Mouse (Mus musculus) v-Abl transformed pro-B cells (cell line): ENCODE data around the gene Cfd.

Experiments used
- in situ Hi-C, 2 experiments: fragments of 400-800 bp; cut with MboI; formaldehyde crosslinking; loops; one replicate each; pipeline ENCODE4 v1.15.1; 2025; ENCODE audit not compliant: unreplicated experiment in 2 of 2

The Cfd gene

DNA sequence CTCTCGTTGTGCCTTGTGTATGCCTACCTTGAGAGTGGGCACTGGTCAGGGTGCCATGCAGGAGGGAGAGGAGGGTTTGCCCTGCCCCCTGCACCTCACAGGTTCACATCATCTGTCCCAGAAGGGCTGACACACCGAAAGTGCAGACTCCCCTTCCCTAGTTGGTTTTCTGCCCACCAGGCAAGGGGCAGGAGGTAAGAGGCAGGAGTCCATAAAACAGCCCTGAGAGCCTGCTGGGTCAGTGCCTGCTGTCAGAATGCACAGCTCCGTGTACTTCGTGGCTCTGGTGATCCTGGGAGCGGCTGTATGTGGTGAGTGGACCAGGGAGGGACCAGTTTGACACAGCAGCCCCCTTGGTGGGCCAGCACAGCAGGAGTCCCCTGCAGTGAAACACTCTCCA, at the start of gene Cfd:
Cfd (plus strand) TSS at position 184 of the 400 bp plus-strand sequence.
- in situ Hi-C loops: loop anchor here in 1 of 2 experiments (5.0 to 10.0 kb wide), 2 partner anchors 56 to 67 kb away; no protein-coding TSS in a partner anchor

DNA sequence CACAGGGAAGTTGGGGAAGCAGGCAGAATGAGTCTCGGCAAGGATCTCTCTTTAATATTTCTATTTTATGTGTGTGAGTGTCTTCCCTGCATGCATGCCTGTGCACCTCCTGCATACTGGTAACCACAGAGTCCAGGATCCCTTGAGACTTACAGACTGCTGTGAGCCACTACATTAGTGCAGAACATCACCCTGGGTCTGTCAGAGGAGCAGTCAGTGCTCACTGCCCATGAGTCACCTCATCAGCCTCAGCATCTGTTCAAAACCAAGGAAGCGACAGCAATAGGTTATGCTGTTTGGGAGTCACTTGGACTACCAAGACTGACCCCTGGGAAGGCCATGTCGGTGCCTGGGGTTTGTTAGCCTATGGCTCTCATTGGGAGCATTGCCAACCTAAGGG, 48.3 kb upstream of the Cfd start:
- in situ Hi-C loops: no loop called here

DNA sequence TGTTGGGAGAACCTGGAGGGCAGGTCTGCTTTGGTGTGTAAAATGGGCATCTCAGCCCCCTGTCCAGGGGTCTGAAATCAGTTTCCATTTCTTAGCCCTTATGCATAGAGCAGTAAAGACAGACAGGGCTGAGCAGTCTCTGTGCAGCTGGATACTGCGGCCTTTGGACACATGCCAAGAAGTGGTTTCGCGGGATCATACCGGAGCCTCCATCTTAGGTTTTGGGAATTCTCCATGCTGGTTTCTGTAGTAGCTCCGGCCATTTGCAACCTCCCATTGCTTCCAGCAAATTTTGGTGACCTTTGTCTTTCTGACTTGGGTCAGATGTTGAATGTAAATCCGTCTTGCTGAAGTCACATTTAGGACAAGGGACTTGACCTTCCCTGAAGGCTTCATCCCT, 47.2 kb upstream of the Cfd start:
- in situ Hi-C loops: no loop called here

DNA sequence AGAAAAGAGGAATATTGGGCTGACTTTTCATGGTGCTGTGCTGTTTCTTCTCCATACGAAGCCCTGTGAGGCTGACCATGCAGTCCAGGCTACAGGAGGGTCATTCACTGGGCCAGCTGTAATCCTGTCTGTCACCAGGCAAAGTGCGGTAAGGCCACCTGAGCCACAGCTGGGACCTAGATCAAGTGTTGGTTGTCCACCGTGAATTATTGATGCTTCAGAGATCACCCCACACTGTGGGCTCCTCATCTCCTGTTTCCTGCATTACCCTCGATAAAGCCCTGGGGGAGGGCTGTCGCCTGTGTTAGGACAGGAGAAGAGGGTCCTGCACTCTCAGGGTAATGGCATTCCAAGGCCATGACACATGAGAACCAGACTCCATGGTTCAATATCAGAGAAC, 44.1 kb upstream of the Cfd start:
- in situ Hi-C loops: no loop called here

DNA sequence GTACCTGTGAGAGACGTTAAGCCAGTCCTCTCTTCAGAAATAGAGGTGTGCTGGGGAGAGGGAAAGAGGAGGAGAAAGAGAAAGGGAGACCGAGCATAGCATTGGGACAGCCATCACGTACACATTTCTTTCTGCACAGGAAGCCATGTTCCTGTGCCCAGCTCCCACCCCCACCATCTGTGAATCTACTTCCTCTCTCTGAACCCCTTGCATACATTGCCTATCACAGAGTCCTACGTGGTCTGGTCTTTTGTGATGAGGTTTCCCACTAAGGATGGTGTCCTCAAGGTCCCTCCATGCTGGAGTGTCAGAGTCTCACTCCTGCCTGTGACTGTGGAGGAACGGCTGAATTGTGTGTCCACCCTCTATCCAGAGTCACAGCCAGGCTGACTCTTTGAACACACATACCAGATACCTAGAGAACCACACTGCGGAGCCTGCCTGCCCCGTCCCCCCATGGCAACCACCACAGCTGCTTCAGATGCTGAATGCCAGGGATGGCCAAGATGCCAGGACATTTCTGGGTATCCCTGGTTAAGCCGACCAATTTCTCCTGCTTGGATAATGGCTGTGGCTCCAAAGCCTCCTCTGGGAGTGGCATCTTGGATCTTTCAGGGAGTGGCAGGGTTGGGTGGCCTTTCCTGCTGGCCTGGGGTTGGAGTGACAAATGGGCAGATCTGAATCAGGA, 40.6 kb upstream of the Cfd start:
- in situ Hi-C loops: loop anchor here in 1 of 2 experiments (10.0 kb wide), 1 partner anchor 295 kb away; the partner anchor contains the start of genes Cbarp and Midn

DNA sequence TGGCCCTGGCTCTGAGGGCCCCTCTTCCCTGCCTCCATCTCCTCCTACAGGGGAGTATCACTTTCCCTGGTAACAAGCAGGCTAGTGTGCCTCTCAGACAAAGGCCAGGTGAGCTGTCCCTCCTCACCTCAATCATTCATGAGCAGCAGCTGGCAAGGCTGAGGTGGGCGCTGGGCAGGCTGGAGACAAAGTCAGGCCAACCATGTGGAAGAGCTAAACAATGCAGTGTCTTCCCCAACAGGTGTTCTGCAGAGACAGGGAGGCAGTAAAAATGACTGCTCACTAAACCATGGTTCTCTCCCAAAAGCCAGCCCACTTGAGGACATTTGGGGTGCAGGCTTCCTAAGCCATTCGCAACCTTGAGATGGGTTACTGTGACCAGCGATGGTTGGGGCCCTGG, 39.0 kb upstream of the Cfd start:
- in situ Hi-C loops: loop anchor here in 1 of 2 experiments (10.0 kb wide), 1 partner anchor 293 kb away; the partner anchor contains the start of genes Cbarp and Midn

DNA sequence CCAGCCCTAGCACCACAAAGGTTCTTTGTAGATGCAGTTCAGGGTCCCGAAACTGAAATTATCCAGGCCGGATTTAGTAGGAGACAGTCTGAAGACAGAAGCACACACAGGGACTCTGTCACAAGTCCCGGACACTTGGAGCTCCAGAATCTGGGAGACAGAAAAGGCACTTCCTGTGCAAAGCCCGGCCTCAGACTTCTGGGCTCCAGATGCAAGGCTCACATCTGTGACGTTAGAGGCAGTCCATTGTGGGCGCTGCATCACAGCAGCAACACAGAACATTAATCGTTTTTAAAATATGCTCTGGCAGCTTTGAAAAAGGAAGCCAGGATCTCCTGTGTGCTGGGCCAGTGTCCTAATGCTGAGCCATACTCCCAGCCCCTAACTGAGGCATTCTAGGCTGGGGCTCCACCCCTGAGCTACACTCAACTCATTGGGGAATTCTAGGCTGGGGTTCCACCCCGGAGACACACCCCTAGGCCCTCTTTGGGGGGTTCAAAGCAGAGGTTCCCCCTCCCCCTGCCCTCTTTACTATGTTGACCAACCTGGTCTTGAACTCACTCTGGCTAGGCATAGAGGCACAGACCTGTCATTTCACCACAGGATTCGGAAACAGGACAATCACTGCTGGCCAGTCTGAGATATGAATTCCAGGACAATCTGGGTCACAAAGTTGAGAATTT, 38.4 kb upstream of the Cfd start:
- in situ Hi-C loops: loop anchor here in 1 of 2 experiments (10.0 kb wide), 1 partner anchor 293 kb away; the partner anchor contains the start of genes Cbarp and Midn

DNA sequence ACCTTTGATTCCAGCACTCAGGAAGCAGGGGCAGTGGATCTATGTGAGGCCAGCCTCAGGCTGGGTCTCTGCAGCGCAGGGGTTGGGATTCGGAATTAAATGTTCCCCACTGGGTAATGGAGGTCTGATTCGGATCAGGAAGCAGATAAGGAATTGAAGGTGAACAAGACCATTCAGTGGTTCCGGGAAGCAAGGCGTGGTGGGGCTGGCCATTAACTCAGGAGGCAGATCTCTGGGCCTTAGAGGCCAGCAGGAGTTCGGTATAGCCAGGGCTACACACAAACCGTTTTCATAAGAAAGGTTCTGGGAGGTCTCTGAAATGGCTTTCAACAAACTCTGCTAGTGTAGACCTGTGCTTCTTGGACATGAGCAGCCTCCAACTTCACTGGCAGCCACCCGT, 37.8 kb upstream of the Cfd start:
- in situ Hi-C loops: loop anchor here in 1 of 2 experiments (10.0 kb wide), 1 partner anchor 292 kb away; the partner anchor contains the start of genes Cbarp and Midn

DNA sequence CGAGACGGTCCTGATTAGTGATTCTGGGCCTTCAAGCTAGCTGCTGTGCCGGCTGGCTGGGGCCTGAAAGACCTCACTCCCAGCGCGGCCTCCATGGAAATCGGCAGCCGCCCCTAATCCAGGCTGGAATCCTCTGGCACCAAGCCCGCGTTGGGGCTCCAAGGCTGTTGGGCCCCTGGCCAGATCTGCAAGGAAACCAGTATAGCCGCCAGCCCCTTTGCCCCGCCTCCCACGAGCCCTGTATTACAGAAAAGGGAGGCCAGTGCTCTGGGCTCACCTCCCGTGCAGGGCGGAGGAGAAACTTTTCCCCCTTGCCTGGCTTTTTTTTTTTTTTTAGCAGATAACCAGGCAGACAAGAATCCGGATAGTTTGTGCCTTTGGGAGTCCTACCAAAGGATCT, 37.3 kb upstream of the Cfd start:
- in situ Hi-C loops: loop anchor here in 1 of 2 experiments (10.0 kb wide), 1 partner anchor 291 kb away; the partner anchor contains the start of genes Cbarp and Midn

DNA sequence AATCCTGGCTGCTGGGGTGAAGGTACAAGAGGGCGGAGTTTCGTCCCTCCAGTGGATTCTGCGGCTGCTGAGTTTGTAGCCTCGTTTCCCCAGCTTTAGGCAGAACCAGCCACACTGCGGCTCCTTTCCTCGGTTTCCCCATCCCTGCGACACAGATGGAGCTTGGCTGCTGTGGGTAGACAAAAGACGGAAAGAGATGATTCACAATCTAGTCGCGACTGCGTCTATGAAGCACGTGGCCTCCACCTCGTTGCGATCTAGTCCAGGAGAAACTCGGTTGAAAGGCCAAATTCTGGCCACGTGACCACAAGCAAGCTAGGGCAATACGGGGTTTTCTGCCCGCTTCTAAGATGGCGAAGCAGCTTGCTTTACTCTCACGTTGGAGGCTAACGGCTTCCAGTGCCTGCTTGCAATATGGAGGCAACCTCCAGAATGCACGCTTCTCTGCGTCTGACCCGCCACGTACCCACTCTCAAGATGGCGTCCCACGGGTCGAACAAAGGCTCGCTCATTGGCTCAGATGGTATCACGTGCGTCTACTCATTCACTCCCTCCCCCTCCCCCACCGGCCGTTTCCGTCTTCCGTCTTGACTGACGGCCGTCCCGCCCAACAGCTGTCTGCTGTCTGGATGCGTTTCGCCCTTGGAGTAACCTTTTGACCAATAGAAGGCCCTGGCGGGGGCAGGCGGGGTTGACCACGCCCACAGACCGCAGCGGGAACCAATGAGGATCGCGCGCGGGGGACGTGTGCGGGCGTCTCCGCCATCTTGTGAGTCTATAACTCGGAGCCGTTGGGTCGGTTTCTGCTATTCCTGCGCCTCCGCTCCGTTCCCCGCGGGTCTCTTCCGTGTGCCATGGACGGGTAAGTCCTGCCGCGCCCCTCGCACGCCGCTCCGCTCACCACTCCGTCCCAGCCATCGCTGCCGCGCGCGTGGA, 36.5 kb upstream of the Cfd start, which contains the start of gene Ptbp1:
Ptbp1 (plus strand) TSS at position 568 of the 936 bp plus-strand sequence.
- in situ Hi-C loops: loop anchor here in 1 of 2 experiments (10.0 kb wide), 1 partner anchor 291 kb away; the partner anchor contains the start of genes Cbarp and Midn

DNA sequence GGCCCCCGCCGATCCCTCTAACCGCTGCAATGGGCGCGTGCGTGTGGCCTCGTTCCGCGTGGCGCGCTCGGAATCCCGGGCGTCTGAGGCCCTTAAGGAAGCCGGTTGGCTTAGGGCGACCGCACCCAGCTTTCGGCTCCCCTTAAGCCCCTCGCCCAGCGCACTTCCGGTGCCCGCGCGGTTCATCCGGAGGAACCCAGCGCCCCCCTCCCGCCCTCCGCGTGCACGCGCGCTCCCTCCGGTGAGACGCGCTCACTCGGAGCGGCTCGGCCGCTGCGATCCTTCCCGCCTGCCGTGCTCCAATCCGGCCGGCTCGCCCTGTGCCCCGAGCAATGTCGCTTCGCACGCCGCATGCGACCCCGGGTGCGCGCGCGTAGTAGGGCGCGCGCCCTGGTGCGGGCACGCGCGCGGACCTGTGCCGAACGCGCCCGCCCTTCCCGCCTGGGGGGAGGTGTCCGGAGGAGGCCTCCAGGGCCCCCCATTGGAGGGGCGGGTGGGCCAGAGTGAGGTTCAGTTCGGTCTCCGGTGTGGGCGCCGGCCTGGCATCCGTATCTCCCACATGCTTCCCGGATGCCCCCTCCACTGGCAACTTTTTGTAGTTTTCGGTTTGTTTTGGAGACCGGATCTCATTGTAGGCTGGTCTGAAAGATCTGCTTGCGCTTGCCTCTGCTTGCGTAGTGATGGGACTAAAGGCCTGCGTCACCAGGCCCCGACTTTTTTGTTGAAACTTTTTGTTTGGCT, 35.7 kb upstream of the Cfd start:
- in situ Hi-C loops: loop anchor here in 1 of 2 experiments (10.0 kb wide), 1 partner anchor 290 kb away; the partner anchor contains the start of genes Cbarp and Midn

DNA sequence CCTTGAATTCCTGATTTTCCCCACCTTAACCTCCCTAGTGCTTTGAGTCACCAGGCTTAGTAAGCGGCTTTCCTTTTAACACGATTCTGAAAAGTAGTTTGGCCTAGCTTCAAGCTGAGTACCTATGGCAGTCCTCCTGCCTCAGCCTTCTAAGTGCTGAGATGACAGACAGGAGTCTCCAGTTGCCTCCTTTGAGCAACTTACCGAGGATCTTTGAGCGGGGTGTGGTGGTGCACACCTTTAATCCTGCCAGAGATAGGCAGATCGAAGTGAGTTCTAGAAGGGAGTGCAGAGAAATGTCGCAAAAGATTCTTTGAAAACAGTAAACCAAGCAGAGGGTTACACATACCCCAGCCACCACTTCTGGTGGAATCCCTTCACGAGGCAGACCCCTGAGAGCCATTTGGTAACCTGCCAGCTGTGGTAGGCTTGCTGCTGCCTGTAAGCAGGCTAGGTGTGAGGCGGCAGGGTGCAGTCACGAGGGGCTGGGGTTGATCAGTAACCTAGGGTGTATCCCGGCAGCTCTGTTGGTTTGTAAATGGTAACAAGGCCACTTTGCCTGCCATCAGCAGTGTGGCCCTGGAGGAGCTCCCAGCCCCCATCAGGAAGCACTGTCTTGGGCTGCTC, 35.0 kb upstream of the Cfd start:
- in situ Hi-C loops: loop anchor here in 1 of 2 experiments (10.0 kb wide), 1 partner anchor 289 kb away; the partner anchor contains the start of genes Cbarp and Midn

DNA sequence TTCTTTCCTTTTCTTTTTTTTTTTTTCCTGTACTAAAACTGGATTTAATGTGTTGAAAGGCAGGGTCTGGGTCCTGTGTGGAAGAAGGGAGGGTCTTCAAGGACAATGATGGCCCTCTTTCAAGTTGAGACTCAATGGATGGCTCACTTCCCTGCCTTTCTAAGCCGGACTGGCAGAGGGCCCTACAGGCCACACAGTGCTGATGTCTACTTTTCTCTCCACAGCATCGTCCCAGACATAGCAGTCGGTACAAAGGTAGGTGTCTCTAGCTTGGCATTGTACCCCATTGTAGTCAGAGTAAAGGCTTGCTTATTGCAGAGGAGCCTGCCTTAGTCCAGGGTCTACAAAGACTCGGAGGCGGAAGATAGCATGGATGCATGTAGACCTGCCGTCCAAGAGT, 34.4 kb upstream of the Cfd start:
- in situ Hi-C loops: loop anchor here in 1 of 2 experiments (10.0 kb wide), 1 partner anchor 289 kb away; the partner anchor contains the start of genes Cbarp and Midn

DNA sequence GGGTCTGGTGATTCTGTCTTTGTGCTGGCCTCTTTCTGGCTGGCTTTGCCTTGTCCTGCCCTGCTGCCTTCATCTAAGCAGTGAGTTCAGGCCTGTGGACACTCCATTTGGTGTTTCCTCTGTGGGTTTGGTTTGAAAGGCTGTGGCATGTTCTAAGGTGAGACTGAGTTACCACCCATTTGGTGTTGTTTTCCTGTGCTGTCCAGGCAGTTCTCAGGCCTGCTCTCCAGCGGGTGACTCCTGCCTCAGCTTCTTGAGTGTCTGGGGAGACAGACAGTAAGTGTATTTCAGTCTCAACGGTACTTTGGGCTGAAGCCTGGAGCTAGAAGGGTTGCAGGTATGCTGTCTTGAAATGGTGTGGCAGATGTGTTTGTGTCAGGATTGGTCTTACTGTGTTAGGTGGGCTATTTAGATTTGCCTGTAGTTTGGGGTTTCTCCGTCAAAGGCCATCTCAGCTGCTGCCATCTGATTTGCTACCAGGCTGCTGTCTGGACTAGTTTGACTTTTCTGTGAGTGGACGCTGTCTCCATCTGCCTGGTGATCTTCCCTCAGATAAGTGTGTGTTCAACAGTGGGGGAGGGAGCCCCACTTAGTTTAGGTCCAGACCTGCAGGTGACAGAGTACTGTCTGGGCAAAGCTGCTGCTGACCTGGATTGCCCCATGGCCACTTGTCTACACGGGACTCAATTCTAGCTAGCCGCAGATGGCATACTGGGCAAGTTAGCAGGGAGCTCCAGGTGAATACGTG, 33.8 kb upstream of the Cfd start:
- in situ Hi-C loops: loop anchor here in 1 of 2 experiments (10.0 kb wide), 1 partner anchor 288 kb away; the partner anchor contains the start of genes Cbarp and Midn

DNA sequence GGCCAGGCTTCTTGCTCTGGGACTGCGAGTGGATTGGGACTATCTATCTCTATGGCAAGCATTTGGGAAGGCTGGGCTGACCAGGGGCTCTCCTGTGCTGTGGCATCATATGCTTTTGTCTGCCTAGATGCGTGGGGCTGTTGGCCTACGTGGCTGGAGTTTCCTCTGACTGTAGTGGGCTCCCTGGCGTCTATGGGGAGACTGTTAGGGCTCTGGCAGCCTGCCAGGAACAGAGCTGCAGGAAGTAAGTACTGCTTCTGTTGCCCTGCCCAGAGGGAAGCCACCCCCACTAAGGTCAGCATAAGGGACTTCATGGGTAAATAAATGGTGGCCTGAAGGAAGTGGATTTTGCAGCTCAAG, 33.2 kb upstream of the Cfd start:
- in situ Hi-C loops: loop anchor here in 1 of 2 experiments (10.0 kb wide), 1 partner anchor 287 kb away; the partner anchor contains the start of genes Cbarp and Midn

DNA sequence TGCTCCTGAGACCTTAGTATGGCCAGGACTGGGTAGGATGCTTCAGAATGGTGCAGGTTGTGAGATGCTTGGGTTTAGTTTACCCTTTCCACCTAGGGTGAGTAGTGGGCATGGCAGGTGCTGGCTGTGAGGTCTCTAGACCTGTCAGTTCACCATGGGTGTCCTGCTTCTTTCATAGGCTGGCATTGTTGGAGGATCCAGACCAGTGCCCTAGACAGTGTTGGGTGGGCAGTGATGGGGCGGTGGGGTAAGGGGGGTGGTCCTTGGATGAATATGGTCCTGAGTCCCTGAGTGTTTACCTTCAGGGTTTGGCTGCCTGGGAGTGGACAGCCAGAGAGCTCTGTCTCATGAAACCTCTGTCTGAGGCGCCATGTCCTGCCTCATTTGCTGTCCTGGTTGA, 32.8 kb upstream of the Cfd start:
- in situ Hi-C loops: loop anchor here in 1 of 2 experiments (10.0 kb wide), 1 partner anchor 287 kb away; the partner anchor contains the start of genes Cbarp and Midn

DNA sequence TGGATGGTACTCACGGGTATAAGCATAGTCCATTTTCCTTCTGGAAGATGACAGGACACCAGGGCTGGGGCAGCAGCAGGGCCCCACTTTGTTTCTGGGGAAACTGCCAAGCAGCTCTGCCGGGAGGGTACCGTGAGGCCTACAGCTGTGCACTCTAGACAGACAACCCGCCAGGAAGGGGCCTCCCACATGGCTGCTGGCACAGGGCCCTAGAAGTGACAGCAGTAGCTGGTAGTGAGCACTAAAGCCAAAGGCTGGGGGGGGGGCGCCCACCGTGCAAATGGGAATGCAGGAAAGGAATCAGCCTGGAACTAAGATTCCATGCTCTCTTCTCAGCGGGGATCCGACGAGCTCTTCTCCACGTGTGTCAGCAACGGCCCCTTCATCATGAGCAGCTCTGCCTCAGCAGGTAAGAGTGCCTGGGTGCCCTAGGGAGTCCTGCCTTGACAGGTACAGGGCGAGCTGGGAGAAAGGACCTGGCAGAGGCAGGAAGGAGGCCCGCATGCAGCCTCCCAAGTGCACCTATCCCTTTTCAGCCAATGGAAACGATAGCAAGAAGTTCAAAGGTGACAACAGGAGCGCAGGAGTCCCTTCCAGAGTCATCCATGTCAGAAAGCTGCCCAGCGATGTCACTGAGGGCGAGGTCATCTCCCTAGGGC, 32.1 kb upstream of the Cfd start:
- in situ Hi-C loops: loop anchor here in 1 of 2 experiments (10.0 kb wide), 1 partner anchor 286 kb away; the partner anchor contains the start of genes Cbarp and Midn
